Mouse (Mus musculus): ENCODE results near the gene Natd1.

Natd1 gene

GRCm38 (mm10) chr11:60914491-60914890 is at the start of gene Natd1:
Gene Natd1 (minus strand): TSS chr11:60914750.
- peak in 1 of 2 experiments; percentile 18 for DNase-seq (ENCODE audit: low spot score in 2 of 2)

DNA sequence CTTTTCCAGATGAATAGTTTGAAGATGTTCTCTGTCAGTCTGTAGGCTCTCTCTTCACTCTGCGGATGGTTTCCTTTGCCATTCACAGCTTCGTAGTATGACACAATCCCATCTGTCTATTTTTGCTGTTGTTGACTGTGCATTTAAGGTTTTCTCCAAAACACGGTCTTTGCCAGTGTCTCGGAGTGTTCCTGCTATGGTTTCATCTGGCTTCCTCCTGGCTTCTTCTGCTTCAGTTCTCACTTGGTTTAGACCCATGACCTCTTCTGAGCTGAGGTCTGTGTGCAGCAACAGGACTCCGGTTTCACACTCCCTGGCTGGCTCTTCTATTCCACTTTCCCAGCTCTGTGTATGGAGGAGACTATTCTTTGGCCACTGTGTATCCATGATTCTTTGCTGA is 48.2 kb upstream of the Natd1 start:
- DNase-seq (ENCODE audit: low spot score in 2 of 2): no peak

DNA sequence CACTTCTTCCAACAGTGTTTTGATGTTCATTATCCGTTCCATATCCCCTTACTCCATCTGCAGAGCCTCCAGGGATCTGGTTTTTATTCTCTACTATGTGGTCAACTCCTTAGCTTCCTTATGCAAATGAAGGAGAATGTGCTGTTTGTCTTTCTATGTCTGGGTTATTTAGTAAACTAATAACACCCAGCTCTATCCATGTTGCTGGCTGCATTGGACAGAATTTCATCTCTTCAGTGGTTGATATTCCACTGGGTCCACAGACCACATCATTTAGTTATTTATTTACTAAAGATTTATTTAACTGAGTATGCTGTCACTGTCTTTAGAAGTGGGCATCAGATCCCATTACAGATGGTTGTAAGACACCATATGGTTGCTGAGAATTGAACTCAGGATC is 46.6 kb upstream of the Natd1 start:
- no peak for DNase-seq (ENCODE audit: low spot score in 2 of 2)

GRCm38 (mm10) chr11:60958948-60959347 is 44.4 kb upstream of the Natd1 start:
- no peak for DNase-seq (ENCODE audit: low spot score in 2 of 2)

DNA sequence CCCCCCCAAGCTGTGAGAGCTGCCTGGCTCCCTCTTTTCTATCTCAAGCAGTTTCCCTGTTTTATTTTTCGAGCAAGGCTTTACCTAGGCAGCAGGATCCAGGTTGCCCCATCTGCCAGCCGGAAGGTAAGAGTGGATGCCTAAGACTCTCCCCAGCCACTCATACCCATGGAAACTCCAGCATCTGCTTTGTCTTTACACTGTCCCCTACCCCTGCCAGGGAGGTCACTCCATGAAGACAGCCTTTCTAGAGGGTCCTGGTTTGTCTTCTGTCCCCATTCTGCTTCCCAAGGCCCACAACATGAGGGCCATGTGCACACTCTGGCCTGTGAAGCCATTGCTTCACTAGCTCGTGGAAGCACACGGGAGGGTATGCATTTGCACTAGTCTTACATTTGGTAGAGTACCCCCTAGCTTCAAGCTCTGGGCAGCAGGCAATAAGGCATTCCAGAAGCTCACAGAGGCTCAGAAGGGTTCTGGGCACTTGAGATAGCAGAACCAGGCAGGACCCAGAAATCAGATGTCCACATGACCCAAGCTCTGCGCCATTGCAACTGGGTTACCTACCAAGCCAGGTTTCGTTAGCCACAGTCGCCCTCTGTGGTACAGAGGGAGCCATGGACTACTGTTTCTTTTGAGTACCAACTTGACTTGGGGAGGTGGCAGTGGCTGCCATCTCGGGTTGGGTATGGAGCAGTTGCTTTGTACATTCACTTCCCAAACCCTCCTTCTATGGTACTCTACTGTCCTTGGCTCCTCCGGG is 41.3 kb upstream of the Natd1 start:
- DNase-seq (ENCODE audit: low spot score in 2 of 2): no peak

GRCm38 (mm10) chr11:60954255-60955104 is 39.9 kb upstream of the Natd1 start:
- DNase-seq (ENCODE audit: low spot score in 2 of 2): no peak

DNA sequence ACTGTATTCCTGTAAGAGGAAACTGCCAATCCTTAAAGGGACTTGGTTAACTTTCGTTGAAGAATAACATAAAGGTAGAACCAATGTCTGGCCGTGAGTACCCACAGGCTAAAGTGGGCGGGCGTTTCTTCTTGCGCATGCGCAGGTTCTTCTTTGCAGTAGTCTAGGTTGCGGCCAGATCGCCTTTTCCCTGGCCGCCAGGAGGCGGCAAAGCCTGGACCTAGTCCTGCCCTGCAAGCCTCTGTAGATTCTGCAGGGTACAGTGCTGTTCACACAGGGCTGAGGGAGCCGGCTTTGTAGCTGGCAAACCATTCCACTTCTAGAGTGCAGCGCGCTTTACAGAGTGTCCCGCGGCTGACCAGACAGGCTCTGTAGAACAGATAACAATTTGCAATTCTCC is 39.3 kb upstream of the Natd1 start:
- DNase-seq (ENCODE audit: low spot score in 2 of 2): peak; percentile 90 to 92

- no peak for DNase-seq (ENCODE audit: low spot score in 2 of 2)
These were observed 38.4 kb upstream of the Natd1 start for GRCm38 (mm10) chr11:60952986-60953385.

- DNase-seq (ENCODE audit: low spot score in 2 of 2): no peak
These were observed 37.8 kb upstream of the Natd1 start for GRCm38 (mm10) chr11:60952362-60952761.

DNA sequence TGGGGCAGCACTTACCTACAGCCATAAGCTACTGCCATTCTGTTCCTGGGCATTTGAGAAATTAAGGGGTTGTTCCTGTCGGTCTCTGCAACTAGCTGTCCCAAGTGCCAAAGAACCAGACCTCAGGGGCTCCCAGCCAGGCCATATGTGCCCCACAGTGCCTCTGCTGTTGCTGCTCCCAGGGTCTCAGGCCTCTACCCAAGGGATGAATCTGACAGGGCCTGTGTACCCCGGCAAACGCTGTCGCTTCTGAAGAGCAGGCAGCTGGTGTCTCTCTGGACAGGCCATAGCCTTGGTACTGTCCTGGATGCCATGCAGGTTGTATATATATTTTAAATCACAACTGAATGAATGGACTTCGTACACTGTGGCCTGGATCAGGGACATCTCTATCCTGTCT is 37.3 kb upstream of the Natd1 start:
- DNase-seq (ENCODE audit: low spot score in 2 of 2): no peak

- DNase-seq (ENCODE audit: low spot score in 2 of 2): no peak
These were observed 30.5 kb upstream of the Natd1 start for GRCm38 (mm10) chr11:60945003-60945402.

DNA sequence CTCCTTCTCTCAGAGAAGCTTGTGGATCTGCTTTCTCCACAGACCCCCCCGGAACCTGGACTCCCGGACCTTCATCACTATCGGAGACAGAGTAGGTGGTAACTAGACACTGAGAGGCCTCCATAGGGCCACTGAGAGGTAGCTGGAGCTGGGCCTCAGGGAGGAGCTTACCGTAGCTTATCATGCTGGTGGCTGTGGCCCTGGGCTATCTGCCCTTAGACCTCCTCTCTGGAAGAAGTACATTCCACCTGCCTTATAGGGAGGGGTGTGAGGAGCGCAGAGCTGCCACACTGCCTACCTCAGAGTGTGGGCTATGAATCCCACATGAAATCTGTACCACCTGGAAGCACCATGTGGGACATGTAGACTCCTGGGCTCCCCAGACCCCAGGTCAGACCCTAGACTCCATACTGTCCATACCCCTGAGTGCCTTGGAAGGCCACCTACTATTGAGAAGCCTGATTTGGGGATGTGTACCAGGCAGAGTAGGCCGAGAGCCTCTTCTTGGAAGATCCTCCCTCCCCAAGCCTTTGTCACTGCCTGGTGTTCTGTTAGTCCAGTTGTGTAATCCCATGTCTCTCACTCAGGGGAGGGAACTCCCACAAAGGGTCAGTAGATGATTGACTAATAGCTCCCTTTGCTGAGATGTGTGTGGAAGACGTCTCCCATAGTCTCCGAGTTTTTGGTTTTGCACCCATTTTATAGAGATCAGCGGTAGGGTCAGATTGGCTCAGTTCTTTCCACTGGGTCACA is 27.9 kb upstream of the Natd1 start:
- DNase-seq (ENCODE audit: low spot score in 2 of 2): no peak

DNA sequence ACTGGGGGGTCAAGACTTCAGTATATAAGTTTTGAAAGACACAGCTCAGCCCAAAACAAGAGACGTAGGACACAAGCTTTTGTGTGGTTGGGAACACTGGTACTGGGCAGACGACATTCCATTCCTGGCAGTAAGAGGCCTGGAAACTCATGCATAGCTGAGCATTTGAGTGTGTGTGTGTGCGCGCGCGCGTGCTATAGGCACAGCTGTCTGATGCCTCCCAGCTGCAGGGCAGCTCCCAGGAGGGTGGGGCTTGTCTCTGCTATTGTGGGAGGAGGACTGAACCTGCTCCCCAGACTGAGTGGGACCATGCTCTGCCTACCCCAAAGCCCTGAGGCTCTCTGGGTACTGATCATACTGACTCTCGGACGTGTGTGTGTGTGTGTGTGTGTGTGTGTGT is 26.8 kb upstream of the Natd1 start:
- DNase-seq (ENCODE audit: low spot score in 2 of 2): no peak

DNA sequence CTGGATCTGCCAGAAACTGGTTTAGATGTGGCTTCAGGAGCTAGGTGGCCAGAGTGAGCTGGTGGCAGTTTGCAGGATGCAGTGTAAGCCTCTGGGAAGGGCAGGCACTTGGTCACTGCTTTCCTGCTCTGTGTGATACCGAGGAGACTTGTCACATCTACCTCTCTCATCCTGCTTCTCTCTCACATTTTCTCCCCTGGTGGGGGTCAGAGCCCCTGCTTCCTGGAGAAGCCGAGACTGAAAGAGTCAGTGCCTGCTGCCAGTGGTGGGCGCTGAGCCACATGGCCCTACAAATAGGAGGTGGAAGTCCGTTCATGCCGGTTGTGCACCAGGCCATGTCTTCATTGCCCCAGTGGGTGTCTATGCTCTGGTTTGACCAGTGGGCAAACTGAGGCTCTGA is 26.0 kb upstream of the Natd1 start:
- DNase-seq (ENCODE audit: low spot score in 2 of 2): no peak

DNA sequence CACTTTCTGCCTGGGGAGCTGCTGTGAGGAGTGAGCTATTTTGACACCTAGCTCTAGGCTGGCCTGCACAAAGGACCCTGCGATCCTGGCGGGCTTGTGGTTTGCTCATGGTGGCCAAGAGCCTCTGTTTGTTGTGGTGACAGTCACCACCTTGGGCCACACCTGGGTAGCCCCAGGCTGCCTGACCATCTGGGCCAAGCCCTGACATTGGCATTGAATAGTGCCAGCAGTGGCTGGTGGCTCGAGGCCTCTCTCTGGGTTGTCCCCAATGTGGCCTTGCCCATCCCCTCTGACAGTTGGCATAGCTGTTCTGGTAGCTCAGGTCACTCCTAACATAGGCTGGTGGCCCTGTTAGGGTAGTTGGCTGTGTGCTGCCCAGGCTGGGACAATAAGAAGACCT is 24.9 kb upstream of the Natd1 start:
- no peak for DNase-seq (ENCODE audit: low spot score in 2 of 2)

DNA sequence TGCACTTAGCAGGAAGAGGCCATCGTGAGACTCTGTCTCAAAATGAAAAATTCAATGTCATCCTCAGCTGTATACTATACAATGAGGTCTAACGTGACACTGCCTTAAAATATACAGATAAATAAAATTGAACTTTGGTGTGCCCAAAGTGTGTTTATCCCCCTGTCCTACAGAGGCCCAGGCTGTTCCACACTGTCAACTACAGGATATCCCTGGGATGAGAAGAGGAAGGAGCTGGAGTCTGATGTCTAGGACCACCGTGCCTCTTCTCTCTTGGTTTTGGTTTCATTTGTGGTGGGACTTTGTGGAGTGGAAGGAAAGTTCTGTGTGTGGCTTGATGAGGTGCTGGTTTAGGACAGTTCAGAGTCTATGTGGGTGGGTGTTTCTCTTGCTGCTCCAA is 23.1 kb upstream of the Natd1 start:
- DNase-seq (ENCODE audit: low spot score in 2 of 2): no peak

DNA sequence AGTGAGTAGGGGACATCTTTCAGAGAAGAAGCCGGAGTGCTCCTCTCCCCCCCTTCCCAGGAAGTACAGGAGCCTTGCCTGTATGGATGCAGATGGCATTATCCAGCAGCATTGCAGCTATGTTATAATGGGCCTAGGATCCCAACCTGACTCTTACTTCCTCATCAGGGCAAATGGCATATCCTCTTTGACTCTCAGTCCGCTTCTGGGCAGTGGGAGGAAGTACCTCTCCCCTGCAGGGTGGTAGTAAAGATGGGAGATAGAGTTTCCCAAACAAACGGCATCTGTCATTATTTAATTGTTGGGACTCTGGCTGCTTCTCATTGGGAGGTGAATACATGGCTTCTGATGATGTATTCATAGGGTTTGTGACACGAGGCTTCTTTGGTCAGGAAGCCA is 21.4 kb upstream of the Natd1 start:
- DNase-seq (ENCODE audit: low spot score in 2 of 2): no peak

- peak in 1 of 2 experiments; percentile 43 for DNase-seq (ENCODE audit: low spot score in 2 of 2)
These were observed 20.9 kb upstream of the Natd1 start for GRCm38 (mm10) chr11:60935326-60935974.

DNA sequence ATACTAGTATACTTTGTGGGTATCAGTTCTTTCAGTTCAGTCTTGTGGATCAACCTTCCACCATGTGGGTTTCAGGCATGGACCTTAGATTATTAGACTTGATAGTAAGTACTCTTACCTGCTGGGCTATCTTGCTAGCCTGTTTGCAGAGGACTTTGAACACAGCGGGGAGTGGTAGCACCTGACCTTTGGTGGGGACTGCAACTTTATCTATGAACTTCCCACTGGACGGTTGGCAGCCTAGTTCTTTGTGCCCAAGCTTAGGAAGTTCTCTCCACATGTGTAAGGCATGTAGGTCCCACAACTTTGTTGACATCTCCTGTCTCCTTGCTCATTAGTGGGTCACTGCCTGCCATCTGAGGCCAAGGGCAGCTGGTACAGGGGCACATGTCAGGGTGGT is 20.2 kb upstream of the Natd1 start:
- no peak for DNase-seq (ENCODE audit: low spot score in 2 of 2)

DNA sequence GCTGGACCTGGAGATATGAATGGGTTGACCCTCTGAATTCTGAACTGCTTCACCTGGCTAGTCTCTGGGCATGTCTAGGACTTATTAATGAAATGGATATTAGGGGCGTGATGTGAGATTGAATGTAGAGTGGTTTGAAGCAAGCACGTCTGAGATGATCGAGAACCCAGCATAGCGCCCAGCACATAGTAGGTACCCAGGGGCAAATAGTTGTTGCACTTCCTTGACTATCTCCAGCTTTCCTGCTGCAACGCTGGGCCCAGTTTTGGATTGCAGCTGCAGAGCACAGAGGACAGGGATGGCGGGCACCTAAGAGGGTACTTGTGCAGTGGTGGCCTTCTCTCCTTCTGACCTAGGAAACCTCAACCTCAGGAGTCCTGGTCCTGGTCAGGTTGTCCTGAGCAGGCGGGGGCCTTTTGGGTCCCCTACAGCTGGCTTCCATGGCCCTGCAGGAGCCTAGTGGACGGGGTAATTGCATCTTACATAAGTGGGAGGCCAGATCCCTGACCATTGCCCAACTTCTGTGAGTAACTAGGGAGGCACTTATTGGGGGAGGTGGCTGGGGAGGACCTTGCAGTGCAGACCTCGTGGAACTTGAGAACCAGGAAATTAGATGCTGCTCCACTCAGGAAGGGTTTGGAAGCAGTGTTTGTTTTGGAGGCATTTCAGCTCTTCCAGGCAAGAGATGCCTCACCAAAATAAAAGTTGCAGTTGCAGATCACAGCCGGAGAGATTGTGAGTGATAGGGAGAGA is 18.8 kb upstream of the Natd1 start:
- no peak for DNase-seq (ENCODE audit: low spot score in 2 of 2)

- no peak for DNase-seq (ENCODE audit: low spot score in 2 of 2)
These were observed 18.0 kb upstream of the Natd1 start for GRCm38 (mm10) chr11:60932503-60933020.

Data from right cerebral cortex, postnatal 10 days (tissue).